Mouse (Mus musculus): ENCODE data around the gene Poc5. TPM values are rescaled to one million over a fixed set of nuclear protein-coding genes. Genes with fewer than 3 reads are reported as not detected.

The Poc5 gene
- polyA plus RNA-seq, 1 experiment: not detected

- WGBS: 93% methylated on average over 4 of the region's 4 CpGs
- no peak overlapping the region for H3K27ac ChIP-seq (ENCODE audit: insufficient read depth, low read depth, low read length)
- no peaks in the 10 kb centered on the region for H3K4me1 ChIP-seq (ENCODE audit: control insufficient read depth, insufficient read depth, low read length)
- TF ChIP-seq POLR2A (IDR thresholded peaks at IDR 0.05; ENCODE audit: insufficient read depth, low read depth, low read length) (no peak), CTCF (IDR thresholded peaks at IDR 0.05; ENCODE audit: insufficient read depth, low read depth, low read length) (no peak)
- H3K4me3 ChIP-seq (ENCODE audit: insufficient read depth, low read depth, low read length): no peak overlapping the region
Measured at GRCm38 (mm10) chr13:96458606-96459005, 70.5 kb downstream of the Poc5 start.

- TF ChIP-seq POLR2A (IDR thresholded peaks at IDR 0.05; ENCODE audit: insufficient read depth, low read depth, low read length): no peak
- no peak for TF ChIP-seq CTCF (IDR thresholded peaks at IDR 0.05; ENCODE audit: insufficient read depth, low read depth, low read length)
- Histone ChIP-seq H3K4me1 (ENCODE audit: control insufficient read depth, insufficient read depth, low read length) (no peaks in the 10 kb centered on the region), H3K4me3 (ENCODE audit: insufficient read depth, low read depth, low read length) (no peak overlapping the region), H3K27ac (ENCODE audit: insufficient read depth, low read depth, low read length) (no peak overlapping the region)
- 90% methylated on average over 1 of the region's 1 CpGs for WGBS
Measured at GRCm38 (mm10) chr13:96462644-96463043, 74.5 kb downstream of the Poc5 start.

GRCm38 (mm10) chr13:96465315-96465714, 77.2 kb downstream of the Poc5 start:
- Histone ChIP-seq H3K4me3 (ENCODE audit: insufficient read depth, low read depth, low read length) (no peak overlapping the region), H3K27ac (ENCODE audit: insufficient read depth, low read depth, low read length) (no peak overlapping the region), H3K4me1 (ENCODE audit: control insufficient read depth, insufficient read depth, low read length) (no peaks in the 10 kb centered on the region)
- 71% methylated on average over 5 of the region's 5 CpGs for WGBS
- TF ChIP-seq CTCF (IDR thresholded peaks at IDR 0.05; ENCODE audit: insufficient read depth, low read depth, low read length) (no peak), POLR2A (IDR thresholded peaks at IDR 0.05; ENCODE audit: insufficient read depth, low read depth, low read length) (no peak)

Other genes starting within 250 kb of the Poc5 start
- not detected in 2 replicates for gene Ankdd1b, start 82.9 kb downstream of the Poc5 start, polyA plus RNA-seq (2012; ENCODE audit: insufficient read depth, insufficient read length, low replicate concordance, missing spikeins)
- gene Gm17622, start 102.4 kb downstream of the Poc5 start, polyA plus RNA-seq (2012; ENCODE audit: insufficient read depth, insufficient read length, low replicate concordance, missing spikeins): not detected in 2 replicates
- not detected in 2 replicates for gene Polk, start 154.3 kb downstream of the Poc5 start, polyA plus RNA-seq (2012; ENCODE audit: insufficient read depth, insufficient read length, low replicate concordance, missing spikeins)
- gene Col4a3bp, start 154.3 kb downstream of the Poc5 start, polyA plus RNA-seq (2012; ENCODE audit: insufficient read depth, insufficient read length, low replicate concordance, missing spikeins): 201 TPM in 1 of 2 replicates, not detected in the other

All from olfactory bulb, adult 2 months (tissue).